Mouse (Mus musculus): ENCODE results near the gene Scamp2.

The Scamp2 gene

GRCm38 (mm10) chr9:57560861-57561710 is at the start of gene Scamp2:
Gene Scamp2, plus strand, starts transcription at chr9:57560943.
- DNase-seq, result peak; percentile 94 to 96

- peak in 1 of 2 experiments; percentile 66 for DNase-seq
These were observed 43.6 kb upstream of the Scamp2 start for GRCm38 (mm10) chr9:57517113-57517512.

- DNase-seq, result peak; percentile 23 to 58
These were observed 40.2 kb upstream of the Scamp2 start for GRCm38 (mm10) chr9:57520375-57521055.

GRCm38 (mm10) chr9:57521056-57521911 is 39.5 kb upstream of the Scamp2 start, which contains the start of gene Cox5a:
Gene Cox5a, plus strand, starts transcription at chr9:57521274.
- DNase-seq, result peak; percentile 93

GRCm38 (mm10) chr9:57522114-57522860 is 38.5 kb upstream of the Scamp2 start:
- DNase-seq, result no peak

GRCm38 (mm10) chr9:57522861-57523246 is 37.9 kb upstream of the Scamp2 start:
- no peak for DNase-seq

GRCm38 (mm10) chr9:57523754-57524153 is 37.0 kb upstream of the Scamp2 start:
- DNase-seq, result no peak

GRCm38 (mm10) chr9:57524439-57524838 is 36.3 kb upstream of the Scamp2 start:
- DNase-seq, result no peak

GRCm38 (mm10) chr9:57525516-57525915 is 35.2 kb upstream of the Scamp2 start:
- no peak for DNase-seq

- DNase-seq, result no peak
These were observed 34.3 kb upstream of the Scamp2 start for GRCm38 (mm10) chr9:57526435-57526834.

GRCm38 (mm10) chr9:57531946-57532345 is 28.8 kb upstream of the Scamp2 start:
- DNase-seq, result no peak

GRCm38 (mm10) chr9:57536362-57536761 is 24.4 kb upstream of the Scamp2 start:
- DNase-seq, result no peak

GRCm38 (mm10) chr9:57537044-57537727 is 23.6 kb upstream of the Scamp2 start, which contains the start of gene Fam219b:
Gene Fam219b, plus strand, starts transcription at chr9:57537528.
- peak; percentile 90 to 91 for DNase-seq

GRCm38 (mm10) chr9:57537728-57538181 is 23.0 kb upstream of the Scamp2 start:
- DNase-seq, result no peak

- DNase-seq, result no peak
These were observed 21.2 kb upstream of the Scamp2 start for GRCm38 (mm10) chr9:57539550-57539949.

- peak in 1 of 2 experiments; percentile 45 for DNase-seq
These were observed 19.4 kb upstream of the Scamp2 start for GRCm38 (mm10) chr9:57541312-57541711.

- no peak for DNase-seq
These were observed 16.8 kb upstream of the Scamp2 start for GRCm38 (mm10) chr9:57543951-57544350.

- peak in 1 of 2 experiments; percentile 39 for DNase-seq
These were observed 13.5 kb upstream of the Scamp2 start for GRCm38 (mm10) chr9:57547287-57547686.

GRCm38 (mm10) chr9:57547869-57548268 is 12.9 kb upstream of the Scamp2 start:
- DNase-seq, result no peak

- no peak for DNase-seq
These were observed 11.6 kb upstream of the Scamp2 start for GRCm38 (mm10) chr9:57549186-57549585.

- peak; percentile 73 to 76 for DNase-seq
These were observed 10.4 kb upstream of the Scamp2 start for GRCm38 (mm10) chr9:57550126-57550862.

Measured in kidney, adult 8-10 months (tissue).